Mouse (Mus musculus): Measurements from ENCODE around the gene Gm9918. TPM values are rescaled to one million over a fixed set of nuclear protein-coding genes. Genes with fewer than 3 reads are reported as not detected.
A peak's percentile ranks its signal among the peaks of the same experiment; 100 is the strongest.
"Not testable (repeated sequence)": the region's sequence is repeated elsewhere in the genome, so short reads cannot be mapped to it uniquely, and the experiment has no call there.

Gene Gm9918
- polyA plus RNA-seq (2015; fragmentation: Nextera tagmentation; extraction: Ambion mirVana), result 0.14 TPM in 1 of 2 replicates, not detected in the other

- 13% methylated on average over 21 of the region's 21 CpGs for WGBS
- H3K4me2 ChIP-seq, result peak within 1 kb of the TSS; percentile 32
- H3K36me3 ChIP-seq, result no peaks in the 10 kb centered on the region
- no peak within 1 kb of the TSS for H3K27ac ChIP-seq (replicated peaks)
- H3K4me1 ChIP-seq (replicated peaks), result peaks cover 9% of the 10 kb centered on the region; the same call in 1 of the 2 replicates
- no peak for ATAC-seq (ENCODE audit: low read depth)
- 0 out of 2 replicates have a peak within 1 kb of the TSS, but pooled peaks have one; percentile 38 for H3K9ac ChIP-seq
- H3K4me3 ChIP-seq, result peak within 1 kb of the TSS; percentile 12; the same call in 1 of the 2 replicates
- H3K27me3 ChIP-seq, result peaks cover 22% of the 10 kb centered on the region; the same call in 1 of the 2 replicates
- no peaks in the 10 kb centered on the region for H3K9me3 ChIP-seq
These were observed at the start of gene Gm9918 for GRCm38 (mm10) chr15:102270274-102270960. Gene Gm9918 (plus strand): TSS chr15:102270563.

- ATAC-seq (ENCODE audit: low read depth), result no peak
- Histone ChIP-seq H3K4me1 (replicated peaks) (peaks cover 18% of the 10 kb centered on the region), H3K4me3 (no peak overlapping the region), H3K9me3 (no peaks in the 10 kb centered on the region), H3K4me2 (no peak overlapping the region), H3K27ac (replicated peaks) (no peak overlapping the region), H3K36me3 (peaks cover 4% of the 10 kb centered on the region; the same call in 1 of the 2 replicates), H3K27me3 (peaks cover 32% of the 10 kb centered on the region), H3K9ac (no peak overlapping the region)
- 47% methylated on average over 10 of the region's 10 CpGs for WGBS
These were observed 48.0 kb upstream of the Gm9918 start for GRCm38 (mm10) chr15:102222386-102222785.

GRCm38 (mm10) chr15:102224186-102224991 lies 46.0 kb upstream of the Gm9918 start:
- Histone ChIP-seq H3K36me3 (no peaks in the 10 kb centered on the region), H3K4me3 (peak overlapping the region; percentile 41), H3K9ac (peak overlapping the region; percentile 68), H3K4me1 (replicated peaks) (peaks cover 18% of the 10 kb centered on the region), H3K27me3 (peaks cover 32% of the 10 kb centered on the region), H3K4me2 (peak overlapping the region; percentile 79), H3K27ac (replicated peaks) (no peak overlapping the region), H3K9me3 (no peaks in the 10 kb centered on the region)
- peak; percentile 91 for ATAC-seq (ENCODE audit: low read depth)
- WGBS, result 3% methylated on average over 39 of the region's 43 CpGs

DNA sequence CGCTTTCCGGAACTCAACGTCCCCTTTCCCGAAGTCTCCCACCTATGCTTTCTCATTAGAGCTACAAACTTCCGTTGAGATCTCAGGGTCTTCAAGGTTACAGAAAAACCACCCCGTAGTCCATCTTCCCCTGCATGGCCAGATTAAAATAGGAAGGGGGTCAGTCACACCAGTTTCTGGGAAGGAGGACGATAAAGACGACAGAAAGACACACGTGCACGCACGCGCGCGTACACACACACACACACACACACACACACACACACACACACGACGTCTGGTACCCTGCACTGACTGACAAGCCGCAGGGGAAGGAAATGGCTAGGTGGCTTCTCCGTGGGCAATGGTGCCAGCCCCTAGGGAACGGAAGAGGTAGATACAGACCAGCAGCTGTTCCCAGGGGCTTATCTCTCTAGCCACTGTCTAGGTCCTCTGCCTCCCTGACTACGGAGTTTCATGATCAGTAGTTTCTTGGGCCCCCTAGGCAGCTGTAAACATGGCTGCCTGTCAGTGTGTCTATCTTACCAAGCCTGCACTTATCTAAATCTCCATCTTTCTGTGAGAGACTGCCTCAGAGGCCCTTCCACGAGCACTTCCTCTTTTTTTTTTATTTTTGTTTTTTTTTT lies 45.3 kb upstream of the Gm9918 start:
- no peaks in the 10 kb centered on the region for H3K36me3 ChIP-seq
- H3K9me3 ChIP-seq, result no peaks in the 10 kb centered on the region
- H3K9ac ChIP-seq, result no peak overlapping the region
- peak overlapping the region; percentile 41 for H3K4me3 ChIP-seq
- peaks cover 18% of the 10 kb centered on the region for H3K4me1 ChIP-seq (replicated peaks)
- H3K27ac ChIP-seq (replicated peaks), result no peak overlapping the region
- H3K4me2 ChIP-seq, result peak overlapping the region; percentile 79
- no peak for ATAC-seq (ENCODE audit: low read depth)
- WGBS, result 23% methylated on average over 21 of the region's 21 CpGs
- H3K27me3 ChIP-seq, result peaks cover 32% of the 10 kb centered on the region

GRCm38 (mm10) chr15:102225619-102226018 lies 44.7 kb upstream of the Gm9918 start:
- H3K4me3 ChIP-seq; ATAC-seq (ENCODE audit: low read depth); H3K27ac ChIP-seq (replicated peaks): not testable (repeated sequence)

GRCm38 (mm10) chr15:102230408-102231321 lies 39.7 kb upstream of the Gm9918 start:
- Histone ChIP-seq H3K36me3 (0 out of 2 replicates have a peak, but pooled peaks cover under 1% of the 10 kb centered on the region), H3K9ac (no peak overlapping the region), H3K4me1 (replicated peaks) (no peaks in the 10 kb centered on the region; the same call in 1 of the 2 replicates), H3K27ac (replicated peaks) (no peak overlapping the region), H3K4me2 (no peak overlapping the region), H3K27me3 (0 out of 2 replicates have a peak, but pooled peaks cover 4% of the 10 kb centered on the region), H3K4me3 (no peak overlapping the region), H3K9me3 (no peaks in the 10 kb centered on the region)
- 84% methylated on average over 17 of the region's 17 CpGs for WGBS
- no peak for ATAC-seq (ENCODE audit: low read depth)

More at GRCm38 (mm10) chr15:102225619-102226018, 44.7 kb upstream of the Gm9918 start:
- 83% methylated on average over 5 of the region's 6 CpGs for WGBS
- peaks cover 32% of the 10 kb centered on the region for H3K27me3 ChIP-seq
- not testable (repeated sequence) for H3K4me2 ChIP-seq, H3K9me3 ChIP-seq, H3K36me3 ChIP-seq, H3K9ac ChIP-seq
- peaks cover 18% of the 10 kb centered on the region for H3K4me1 ChIP-seq (replicated peaks)

GRCm38 (mm10) chr15:102231748-102232147 lies 38.6 kb upstream of the Gm9918 start, which contains the start of gene Itgb7:
Gene Itgb7 (minus strand): TSS chr15:102231944.
- H3K9me3 ChIP-seq, result no peaks in the 10 kb centered on the region
- H3K9ac ChIP-seq, result no peak within 1 kb of the TSS
- no peak within 1 kb of the TSS for H3K27ac ChIP-seq (replicated peaks)
- H3K4me3 ChIP-seq, result no peak within 1 kb of the TSS
- no peaks in the 10 kb centered on the region for H3K27me3 ChIP-seq
- ATAC-seq (ENCODE audit: low read depth), result no peak
- H3K4me1 ChIP-seq (replicated peaks), result no peaks in the 10 kb centered on the region; the same call in 1 of the 2 replicates
- 0 out of 2 replicates have a peak, but pooled peaks cover 3% of the 10 kb centered on the region for H3K36me3 ChIP-seq
- 63% methylated on average over 6 of the region's 6 CpGs for WGBS
- H3K4me2 ChIP-seq, result no peak within 1 kb of the TSS

- no peaks in the 10 kb centered on the region for H3K27me3 ChIP-seq
- H3K9ac ChIP-seq, result no peak overlapping the region
- H3K4me1 ChIP-seq (replicated peaks), result no peaks in the 10 kb centered on the region; the same call in 1 of the 2 replicates
- no peak overlapping the region for H3K27ac ChIP-seq (replicated peaks)
- H3K36me3 ChIP-seq, result 0 out of 2 replicates have a peak, but pooled peaks cover 5% of the 10 kb centered on the region
- H3K4me2 ChIP-seq, result no peak overlapping the region
- no peak for ATAC-seq (ENCODE audit: low read depth)
- no peaks in the 10 kb centered on the region for H3K9me3 ChIP-seq
- 87% methylated on average over 7 of the region's 7 CpGs for WGBS
- no peak overlapping the region for H3K4me3 ChIP-seq
These were observed 37.6 kb upstream of the Gm9918 start for GRCm38 (mm10) chr15:102232764-102233163.

- Histone ChIP-seq H3K27me3 (no peaks in the 10 kb centered on the region), H3K36me3 (0 out of 2 replicates have a peak, but pooled peaks cover 5% of the 10 kb centered on the region), H3K27ac (replicated peaks) (no peak overlapping the region), H3K4me1 (replicated peaks) (no peaks in the 10 kb centered on the region; the same call in 1 of the 2 replicates), H3K9ac (no peak overlapping the region), H3K9me3 (no peaks in the 10 kb centered on the region), H3K4me3 (no peak overlapping the region), H3K4me2 (no peak overlapping the region)
- 14% methylated on average over 2 of the region's 2 CpGs for WGBS
- no peak for ATAC-seq (ENCODE audit: low read depth)
These were observed 36.5 kb upstream of the Gm9918 start for GRCm38 (mm10) chr15:102233896-102234295.

- H3K4me2 ChIP-seq, result no peak overlapping the region
These were observed 34.9 kb upstream of the Gm9918 start for GRCm38 (mm10) chr15:102235371-102236027.

More at GRCm38 (mm10) chr15:102235371-102236027, 34.9 kb upstream of the Gm9918 start:
- no peaks in the 10 kb centered on the region; the same call in 1 of the 2 replicates for H3K4me1 ChIP-seq (replicated peaks)
- no peaks in the 10 kb centered on the region for H3K9me3 ChIP-seq
- 0 out of 2 replicates have a peak overlapping the region, but pooled peaks have one; percentile 35 for H3K9ac ChIP-seq
- WGBS, result 46% methylated on average over 21 of the region's 21 CpGs
- no peak for ATAC-seq (ENCODE audit: low read depth)
- no peaks in the 10 kb centered on the region for H3K27me3 ChIP-seq
- no peak overlapping the region for H3K27ac ChIP-seq (replicated peaks)
- H3K36me3 ChIP-seq, result 0 out of 2 replicates have a peak, but pooled peaks cover 5% of the 10 kb centered on the region
- H3K4me3 ChIP-seq, result no peak overlapping the region
